Mouse (Mus musculus): ENCODE results near the gene Ankle1.
"Not testable (repeated sequence)": the region's sequence is repeated elsewhere in the genome, so short reads cannot be mapped to it uniquely, and the experiment has no call there.

The Ankle1 gene

GRCm38 (mm10) chr8:71408231-71408630 lies 2.4 kb downstream of the Ankle1 start:
- DNase-seq: peak; percentile 2

GRCm38 (mm10) chr8:71411535-71412273 lies 5.9 kb downstream of the Ankle1 start:
- no peak for DNase-seq

- DNase-seq: no peak
Measured at GRCm38 (mm10) chr8:71422121-71422520, 16.3 kb downstream of the Ankle1 start.

GRCm38 (mm10) chr8:71432935-71433334 lies 27.1 kb downstream of the Ankle1 start:
- DNase-seq: not testable (repeated sequence)

GRCm38 (mm10) chr8:71437041-71437440 lies 31.2 kb downstream of the Ankle1 start:
- no peak for DNase-seq

- peak; percentile 54 for DNase-seq
Measured at GRCm38 (mm10) chr8:71441404-71441803, 35.6 kb downstream of the Ankle1 start.

- DNase-seq: no peak
Measured at GRCm38 (mm10) chr8:71445096-71445495, 39.3 kb downstream of the Ankle1 start.

- DNase-seq: no peak
Measured at GRCm38 (mm10) chr8:71451337-71451736, 45.5 kb downstream of the Ankle1 start.

GRCm38 (mm10) chr8:71451777-71452176 lies 46.0 kb downstream of the Ankle1 start:
- no peak for DNase-seq

GRCm38 (mm10) chr8:71452669-71453068 lies 46.9 kb downstream of the Ankle1 start:
- no peak for DNase-seq

GRCm38 (mm10) chr8:71454668-71455067 lies 48.9 kb downstream of the Ankle1 start:
- DNase-seq: no peak

- DNase-seq: peak; percentile 23
Measured at GRCm38 (mm10) chr8:71456906-71457305, 51.1 kb downstream of the Ankle1 start.

GRCm38 (mm10) chr8:71457659-71458270 lies 52.0 kb downstream of the Ankle1 start:
- DNase-seq: no peak
